Mouse (Mus musculus) Patski (cell line): ENCODE measurements around the gene Slc26a9. TPM values are rescaled to one million over a fixed set of nuclear protein-coding genes. Genes with fewer than 3 reads are reported as not detected.
A peak's percentile ranks its signal among the peaks of the same experiment; 100 is the strongest.
"Not testable (repeated sequence)": the region's sequence is repeated elsewhere in the genome, so short reads cannot be mapped to it uniquely, and the experiment has no call there.

Experiments used
- ATAC-seq: fragments of 100-300 bp; one replicate; pipeline ENCODE4 v1.8.0; 2021
- CTCF ChIA-PET: fragments of 350-600 bp; sonication (Branson Sonifier 250); formaldehyde crosslinking; loops from one replicate; lab custom pipeline; 2022; ENCODE audit warnings: inconsistent platforms; lab: Charles Lee
- POLR2A ChIA-PET: fragments of 350-600 bp; sonication (Branson Sonifier 250); formaldehyde crosslinking; loops from one replicate; lab custom pipeline; 2022; ENCODE audit warnings: antibody characterized with exemption, inconsistent platforms; lab: Charles Lee
- DNase-seq: peaks from one replicate; pipeline ENCODE4 v3.0.0-alpha.2; 2011; ENCODE audit warnings: low read depth, low spot score
- H3K27me3 ChIP-seq: fragments of 371-371 bp; one replicate; pipeline ENCODE4 v1.5.1; 2021
- CTCF ChIP-seq: fragments of 100-300 bp; IDR thresholded peaks from one replicate; pipeline ENCODE4 v1.5.1; 2021
- in situ Hi-C: fragments of 300-500 bp; cut with MboI; formaldehyde crosslinking; loops from 3 replicates; pipeline ENCODE4 v1.11.1; 2018; ENCODE audit warnings: low pct_unique_long_range_greater_than_20kb, mixed read lengths
- polyA plus RNA-seq: library from polyadenylated mRNA; unstranded; gene quantifications from one replicate; pipeline ENCODE4 v1.2.3, GENCODE M21; 2021

Gene Slc26a9
- polyA plus RNA-seq, 1 experiment from 2014 or later: 0.01 TPM

DNA sequence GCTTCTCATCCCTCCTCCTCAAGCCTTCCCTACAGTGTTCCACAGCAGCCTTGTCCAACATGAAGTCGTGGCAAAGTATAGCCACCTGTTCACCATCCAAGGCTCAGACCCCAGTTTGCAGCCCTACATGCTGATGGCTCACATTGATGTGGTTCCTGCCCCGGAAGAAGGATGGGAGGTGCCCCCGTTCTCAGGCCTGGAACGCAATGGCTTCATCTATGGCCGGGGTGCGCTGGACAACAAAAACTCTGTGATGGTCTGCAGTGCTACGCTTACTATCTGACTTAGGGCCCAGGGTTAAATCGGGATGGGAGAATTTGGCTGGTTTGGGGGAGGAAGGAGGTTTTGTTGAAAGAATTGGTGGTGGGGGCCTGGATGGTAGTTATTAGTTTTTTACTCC is 57.2 kb downstream of the Slc26a9 start:
- CTCF ChIA-PET: no interaction called here
- DNase-seq (no peak), ATAC-seq (no peak)
- no peak for TF ChIP-seq CTCF
- in situ Hi-C loops: no loop called here
- POLR2A ChIA-PET: no interaction called here
- peaks cover 64% of the 10 kb centered on the region for H3K27me3 ChIP-seq

DNA sequence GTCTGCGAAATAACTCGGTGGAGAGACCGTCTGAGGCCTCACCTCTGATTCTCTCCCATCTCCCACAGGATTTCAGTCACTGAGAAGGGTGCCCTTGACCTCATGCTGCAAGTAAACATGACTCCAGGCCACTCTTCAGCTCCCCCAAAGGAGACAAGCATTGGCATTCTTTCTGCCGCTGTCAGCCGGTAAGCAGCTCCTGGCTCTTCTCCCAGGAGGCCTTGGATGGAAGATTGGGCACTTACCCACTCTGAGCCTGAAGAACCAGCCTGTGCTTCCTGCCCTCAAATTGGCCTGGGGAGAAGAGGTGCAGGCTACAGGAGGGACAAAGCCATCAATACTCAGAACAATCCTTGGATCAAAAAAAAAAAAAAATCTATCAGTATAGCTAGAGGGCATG is 58.8 kb downstream of the Slc26a9 start:
- ChIA-PET CTCF (no interaction called here), POLR2A (no interaction called here)
- in situ Hi-C loops: no loop called here
- H3K27me3 ChIP-seq: peaks cover 62% of the 10 kb centered on the region
- no peak for DNase-seq
- ATAC-seq: no peak
- no peak for TF ChIP-seq CTCF

DNA sequence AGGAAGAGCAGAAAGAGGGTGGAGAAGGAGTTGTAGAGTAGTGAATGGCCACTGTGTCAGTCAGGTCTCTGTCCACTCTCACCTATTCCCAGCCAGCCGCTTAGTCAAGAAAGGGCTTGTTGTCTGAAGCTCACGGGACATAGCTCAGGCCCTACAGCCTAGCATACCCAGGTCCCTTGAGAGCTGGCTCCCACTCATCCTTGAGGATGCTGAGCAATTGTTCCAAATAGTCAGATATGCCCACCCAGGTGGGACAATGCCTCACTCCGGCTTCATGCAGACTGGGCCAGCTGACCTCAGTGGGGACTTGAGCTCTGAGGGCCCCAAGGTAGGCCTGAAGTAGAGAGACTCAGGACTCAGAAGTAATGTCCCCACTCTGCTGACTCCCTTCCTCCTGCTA is 60.3 kb downstream of the Slc26a9 start:
- ATAC-seq: no peak
- no peak for TF ChIP-seq CTCF
- in situ Hi-C loops: no loop called here
- no peak for DNase-seq
- H3K27me3 ChIP-seq: peaks cover 55% of the 10 kb centered on the region
- CTCF ChIA-PET: no interaction called here
- POLR2A ChIA-PET: no interaction called here

DNA sequence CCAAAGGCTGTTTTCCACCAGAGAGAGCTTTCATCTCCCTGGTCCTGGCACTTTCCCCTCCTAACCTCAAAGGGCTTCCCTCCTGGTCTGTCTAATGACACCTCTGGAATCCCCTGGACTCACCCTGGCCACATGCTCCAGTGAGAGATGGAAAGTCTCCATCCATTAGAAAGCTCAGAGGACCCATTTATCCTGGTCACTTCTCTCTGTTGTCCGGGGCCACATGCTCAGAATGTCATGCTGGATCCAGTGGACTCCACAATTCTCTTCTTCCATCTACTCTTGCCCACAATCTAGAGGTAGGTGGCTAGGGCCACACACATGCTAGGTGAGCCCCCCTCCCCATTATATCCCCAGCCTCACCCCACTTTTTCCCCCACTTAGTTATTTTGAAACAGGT is 65.2 kb downstream of the Slc26a9 start:
- POLR2A ChIA-PET: no interaction called here
- ATAC-seq (no peak), DNase-seq (no peak)
- no peak for TF ChIP-seq CTCF
- CTCF ChIA-PET: interaction anchor here (1.6 kb wide), 1 partner anchor 25 kb away, joined by 4 read pairs; no protein-coding TSS in a partner anchor
- in situ Hi-C loops: no loop called here
- H3K27me3 ChIP-seq: peaks cover 41% of the 10 kb centered on the region

DNA sequence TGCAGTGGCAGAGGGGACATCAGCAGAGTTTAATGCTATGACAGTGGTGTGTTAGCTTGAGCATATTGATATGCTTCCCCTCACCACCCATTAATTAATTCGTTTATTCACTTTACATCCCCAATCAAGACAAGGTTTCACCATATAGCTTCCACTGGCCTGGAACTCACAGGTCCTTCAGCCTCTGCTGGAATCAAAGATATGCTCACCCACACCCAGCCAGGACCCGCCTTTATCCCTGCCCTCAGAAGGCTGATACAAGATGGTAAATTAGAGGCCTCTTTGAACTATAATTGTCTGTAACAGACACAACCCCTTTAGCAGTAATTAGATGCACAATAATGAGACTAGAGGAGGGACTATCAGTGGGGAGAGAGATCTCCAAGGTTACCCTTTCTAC is 65.8 kb downstream of the Slc26a9 start:
- DNase-seq (no peak), ATAC-seq (no peak)
- H3K27me3 ChIP-seq: peaks cover 35% of the 10 kb centered on the region
- CTCF ChIA-PET: no interaction called here
- TF ChIP-seq CTCF: no peak
- in situ Hi-C loops: no loop called here
- POLR2A ChIA-PET: no interaction called here

DNA sequence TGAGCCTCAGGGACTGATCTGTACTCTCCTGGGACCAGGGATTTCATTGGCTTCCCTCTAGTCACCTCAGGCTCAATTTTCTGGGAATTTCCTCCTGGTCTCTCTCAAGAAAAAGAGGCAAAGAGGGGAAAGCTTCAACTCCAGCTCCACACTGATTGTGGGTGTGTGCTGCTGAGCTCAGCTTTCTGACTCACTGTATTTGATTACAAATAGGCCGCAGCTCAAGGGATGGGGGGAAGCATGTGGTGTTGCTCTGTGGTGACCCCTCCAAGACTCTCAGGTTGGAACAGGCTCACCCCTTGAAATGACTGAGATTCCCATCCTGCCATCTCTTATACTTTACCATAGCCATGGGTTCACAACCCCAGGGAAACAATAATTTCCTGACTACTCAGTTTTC is 67.6 kb downstream of the Slc26a9 start:
- CTCF ChIA-PET: no interaction called here
- no peak for ATAC-seq

DNA sequence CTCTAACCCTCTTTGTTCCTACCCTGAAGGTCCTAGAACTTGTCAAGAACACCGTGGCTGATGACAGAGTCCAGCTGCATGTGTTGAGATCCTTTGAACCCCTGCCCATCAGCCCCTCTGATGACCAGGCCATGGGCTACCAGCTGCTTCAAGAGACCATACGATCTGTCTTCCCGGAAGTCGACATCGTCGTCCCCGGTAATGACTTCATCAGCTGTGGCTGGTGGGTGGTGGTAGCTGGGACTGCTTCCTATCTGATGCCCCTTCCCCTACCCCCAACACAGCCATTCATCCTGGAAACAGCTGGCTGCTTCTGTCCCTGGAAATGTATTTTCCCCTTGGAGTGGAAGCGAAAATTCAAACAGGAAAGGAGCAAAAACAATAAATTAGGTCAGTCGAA is 68.2 kb downstream of the Slc26a9 start:
- H3K27me3 ChIP-seq: peaks cover 27% of the 10 kb centered on the region
- no peak for DNase-seq
- ChIA-PET CTCF (no interaction called here), POLR2A (interaction anchor here (0.7 kb wide), 1 partner anchor 8 kb away, joined by 3 read pairs; no protein-coding TSS in a partner anchor)
- TF ChIP-seq CTCF: no peak
- no peak for ATAC-seq
- in situ Hi-C loops: no loop called here

More for the DNA sequence above, 67.6 kb downstream of the Slc26a9 start:
- in situ Hi-C loops: no loop called here
- TF ChIP-seq CTCF: no peak
- POLR2A ChIA-PET: interaction anchor here (0.7 kb wide), 1 partner anchor 9 kb away, joined by 3 read pairs; no protein-coding TSS in a partner anchor
- no peak for DNase-seq
- H3K27me3 ChIP-seq: peaks cover 24% of the 10 kb centered on the region

DNA sequence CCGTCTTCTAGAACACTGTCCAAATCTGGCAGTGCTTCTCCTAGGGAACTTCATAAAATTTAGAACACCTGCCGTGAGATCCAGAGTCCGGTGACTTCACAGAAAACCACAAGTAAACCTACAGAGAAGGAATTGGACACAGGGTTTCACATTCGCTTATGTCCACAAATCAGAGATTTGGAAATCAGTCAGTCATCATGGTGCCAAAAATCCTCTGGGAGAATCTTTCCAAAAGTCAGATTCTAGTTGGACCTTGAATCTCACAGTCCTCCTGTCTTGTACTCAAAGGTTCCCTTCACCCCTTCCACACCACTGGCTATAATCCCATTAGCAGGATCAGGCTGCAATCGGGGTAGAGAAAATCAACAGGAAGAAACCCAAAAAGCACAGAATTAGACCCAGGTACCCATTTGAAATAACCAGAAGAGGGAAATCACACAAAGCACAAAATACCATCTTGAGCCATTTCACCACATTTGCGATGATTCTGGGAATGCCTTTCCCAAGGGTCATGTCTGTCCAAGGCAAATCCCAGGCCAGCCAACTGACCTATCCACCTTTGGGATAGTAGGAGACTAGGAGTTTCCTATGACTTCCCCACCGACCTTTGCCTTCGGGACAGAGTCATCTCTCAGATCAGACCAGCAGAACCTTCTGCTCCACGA is 68.9 kb downstream of the Slc26a9 start:
- TF ChIP-seq CTCF: no peak
- in situ Hi-C loops: no loop called here
- ChIA-PET CTCF (no interaction called here), POLR2A (no interaction called here)
- DNase-seq (no peak), ATAC-seq (no peak)
- H3K27me3 ChIP-seq: peaks cover 31% of the 10 kb centered on the region

DNA sequence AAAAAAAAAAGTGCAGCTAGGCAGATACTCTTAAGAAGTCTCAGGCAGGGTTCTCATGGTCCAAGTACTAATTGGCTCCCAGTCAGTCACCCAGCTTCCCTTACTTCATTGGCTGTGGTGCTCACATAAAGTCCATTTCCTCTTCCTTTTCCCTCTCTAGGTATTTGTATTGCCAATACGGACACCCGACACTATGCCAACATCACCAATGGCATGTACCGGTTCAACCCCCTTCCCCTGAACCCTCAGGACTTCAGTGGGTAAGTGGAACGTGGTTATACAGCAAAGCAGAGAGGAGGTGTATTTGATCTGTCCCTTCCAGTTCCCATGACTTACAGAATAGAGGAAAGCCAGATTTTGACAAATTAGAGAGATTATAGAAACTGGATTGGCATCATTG is 69.9 kb downstream of the Slc26a9 start:
- ChIA-PET CTCF (no interaction called here), POLR2A (no interaction called here)
- H3K27me3 ChIP-seq: peaks cover 34% of the 10 kb centered on the region
- TF ChIP-seq CTCF: no peak
- in situ Hi-C loops: no loop called here
- no peak for ATAC-seq
- no peak for DNase-seq

DNA sequence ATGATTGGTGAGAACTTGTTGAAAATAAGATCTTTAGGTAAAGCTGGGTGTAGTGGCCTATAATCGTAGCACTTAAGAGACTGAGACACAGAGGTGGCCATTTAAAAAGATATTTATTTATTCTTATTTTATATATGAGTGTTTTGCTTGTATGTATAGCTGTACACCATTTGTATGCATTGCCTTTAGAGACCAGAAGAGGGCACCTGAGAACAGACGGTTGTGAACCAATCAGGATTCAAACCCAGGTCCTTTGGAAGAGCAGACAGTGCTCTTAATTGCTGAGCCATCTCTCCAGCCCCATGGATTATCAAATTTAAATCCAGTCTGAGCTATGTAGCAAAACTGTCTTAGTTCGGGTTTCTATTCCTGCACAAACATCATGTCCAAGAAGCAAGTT is 70.4 kb downstream of the Slc26a9 start:
- DNase-seq: no peak
- ATAC-seq: no peak
- in situ Hi-C loops: no loop called here
- ChIA-PET POLR2A (no interaction called here), CTCF (no interaction called here)
- peak; percentile 40 for TF ChIP-seq CTCF
- H3K27me3 ChIP-seq: peaks cover 38% of the 10 kb centered on the region

DNA sequence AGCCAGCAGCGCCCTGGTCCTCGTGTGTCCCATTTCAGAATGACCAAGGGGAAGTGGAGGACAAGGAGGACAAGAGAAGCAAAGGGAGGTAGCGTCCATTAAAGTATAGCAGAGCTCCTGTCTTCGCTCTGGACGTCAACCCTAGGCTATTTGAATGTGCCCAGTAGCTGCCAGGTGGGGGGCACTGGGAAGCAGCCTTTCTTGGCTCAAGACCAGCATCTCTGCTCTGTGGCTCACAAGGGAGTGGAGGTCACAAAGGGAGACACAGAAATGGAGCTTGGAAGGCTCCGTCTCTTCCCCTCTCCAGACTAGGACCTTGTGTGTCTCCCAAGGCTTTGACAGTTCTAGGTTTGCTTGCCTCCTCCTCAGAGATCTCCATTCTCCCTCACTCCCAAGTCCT is 73.1 kb downstream of the Slc26a9 start:
- no peak for TF ChIP-seq CTCF
- ChIA-PET CTCF (no interaction called here), POLR2A (interaction anchor here (0.9 kb wide), 1 partner anchor 15 kb away, joined by 3 read pairs; no protein-coding TSS in a partner anchor)
- in situ Hi-C loops: no loop called here
- DNase-seq: no peak
- no peak for ATAC-seq
- H3K27me3 ChIP-seq: peaks cover 34% of the 10 kb centered on the region

DNA sequence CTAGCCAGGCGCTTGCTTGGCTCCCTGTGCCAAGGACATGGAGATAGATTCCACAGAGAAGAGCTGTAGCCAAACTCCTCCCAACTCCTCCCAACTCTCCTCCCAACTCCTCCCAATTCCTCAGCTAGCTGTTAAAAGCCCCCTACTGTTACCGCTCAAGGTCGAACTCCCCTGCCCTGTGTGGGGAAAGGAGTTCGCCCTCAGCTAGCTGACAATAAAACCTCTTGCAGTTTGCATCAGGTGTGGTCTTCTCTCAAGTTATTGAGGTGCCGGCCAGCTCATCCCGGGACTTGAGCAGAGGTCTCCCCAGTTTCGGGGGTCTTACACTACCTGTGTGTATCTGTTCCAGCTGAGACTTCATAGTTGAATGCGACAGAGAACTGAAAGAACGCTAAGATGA is 76.5 kb downstream of the Slc26a9 start:
- POLR2A ChIA-PET: interaction anchor here (0.9 kb wide), 1 partner anchor 9 kb away, joined by 3 read pairs; no protein-coding TSS in a partner anchor
- DNase-seq, in situ Hi-C loops, ATAC-seq: not testable (repeated sequence)
- CTCF ChIA-PET: interaction anchor here (1.5 kb wide), 1 partner anchor 130 kb away, joined by 3 read pairs; no protein-coding TSS in a partner anchor
- peaks cover 30% of the 10 kb centered on the region for H3K27me3 ChIP-seq
